Mouse (Mus musculus) urinary bladder, postnatal 36 days (tissue): ENCODE measurements around the gene Zc3h18.
A peak's percentile ranks its signal among the peaks of the same experiment; 100 is the strongest.

Source experiments
- DNase-seq, 2 experiments: peaks; one replicate each; pipeline ENCODE4 v3.0.0; 2022; ENCODE audit warnings: low spot score in 2 of 2, mixed read lengths in 1 of 2

The Zc3h18 gene

GRCm38 (mm10) chr8:122436146-122436545, 59.7 kb downstream of the Zc3h18 start:
- DNase-seq, result no peak

- DNase-seq, result no peak
Observed at GRCm38 (mm10) chr8:122436586-122437125, 60.2 kb downstream of the Zc3h18 start.

GRCm38 (mm10) chr8:122437708-122438331, 61.4 kb downstream of the Zc3h18 start:
- no peak for DNase-seq

GRCm38 (mm10) chr8:122439336-122439735, 62.9 kb downstream of the Zc3h18 start:
- no peak for DNase-seq

GRCm38 (mm10) chr8:122441326-122441725, 64.9 kb downstream of the Zc3h18 start:
- no peak for DNase-seq

GRCm38 (mm10) chr8:122442356-122442755, 65.9 kb downstream of the Zc3h18 start:
- no peak for DNase-seq

- DNase-seq, result no peak
Observed at GRCm38 (mm10) chr8:122442781-122443180, 66.4 kb downstream of the Zc3h18 start.

GRCm38 (mm10) chr8:122443262-122444006, 67.0 kb downstream of the Zc3h18 start, which contains the start of gene Mvd:
Mvd (minus strand) TSS chr8:122443422.
- peak; percentile 97 to 99 for DNase-seq

- DNase-seq, result peak; percentile 76 to 92
Observed at GRCm38 (mm10) chr8:122444058-122444748, 67.8 kb downstream of the Zc3h18 start.

- no peak for DNase-seq
Observed at GRCm38 (mm10) chr8:122445203-122445602, 68.8 kb downstream of the Zc3h18 start.

- no peak for DNase-seq
Observed at GRCm38 (mm10) chr8:122451161-122451703, 74.8 kb downstream of the Zc3h18 start.

- no peak for DNase-seq
Observed at GRCm38 (mm10) chr8:122452154-122452553, 75.7 kb downstream of the Zc3h18 start.

GRCm38 (mm10) chr8:122454409-122454808, 78.0 kb downstream of the Zc3h18 start:
- DNase-seq, result no peak

GRCm38 (mm10) chr8:122457171-122457570, 80.8 kb downstream of the Zc3h18 start:
- DNase-seq, result peak; percentile 48 to 63

GRCm38 (mm10) chr8:122459218-122459900, 83.0 kb downstream of the Zc3h18 start:
- DNase-seq, result no peak

- DNase-seq, result no peak
Observed at GRCm38 (mm10) chr8:122459990-122460389, 83.6 kb downstream of the Zc3h18 start.

- peak; percentile 64 to 65 for DNase-seq
Observed at GRCm38 (mm10) chr8:122460524-122461472, 84.4 kb downstream of the Zc3h18 start, which contains the start of gene Snai3. Snai3 (minus strand) TSS chr8:122460733.

- DNase-seq, result no peak
Observed at GRCm38 (mm10) chr8:122461473-122462148, 85.2 kb downstream of the Zc3h18 start.

- DNase-seq, result no peak
Observed at GRCm38 (mm10) chr8:122462510-122462909, 86.1 kb downstream of the Zc3h18 start.
